ENCODE assay signal across 24 mouse cellular contexts in the genomic region with DNA sequence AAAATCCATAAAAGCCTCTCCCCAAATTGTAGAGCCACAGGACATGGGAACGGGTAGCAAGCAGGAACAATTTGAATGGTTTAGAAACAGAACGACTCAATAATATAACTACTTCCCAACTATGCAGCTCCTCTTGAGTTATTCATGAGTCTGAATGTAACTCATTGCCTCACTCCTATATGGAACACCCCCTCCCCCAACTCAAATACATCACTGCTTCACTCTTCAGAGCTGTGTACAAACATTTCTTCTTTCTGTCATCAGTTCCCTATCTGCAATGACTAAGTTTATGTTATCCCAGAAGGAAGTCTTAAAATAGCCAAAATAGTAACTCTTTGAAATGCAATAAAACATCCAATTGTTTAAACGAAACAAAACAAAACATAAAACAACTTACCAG.
"Had no signal": no experiment of that assay in that cellular context is flagged by ENCODE, and none has a peak within 500 bp of the region (broad histone marks: within the 10 kb centered on the region; RNA-seq: fewer than 3 reads in every experiment).

No protein-coding gene starts in this region.

- H3K9me3 ChIP-seq: heart, embryonic 13.5 days; heart, embryonic 15.5 days; hindbrain, embryonic 13.5 days; hindbrain, embryonic 15.5 days; kidney, embryonic 15.5 days; limb, embryonic 13.5 days; limb, embryonic 15.5 days had no signal

- H3K4me2 ChIP-seq: heart, embryonic 11.5 days; heart, embryonic 13.5 days; heart, embryonic 15.5 days; hindbrain, embryonic 13.5 days; hindbrain, embryonic 15.5 days; kidney, embryonic 15.5 days; limb, embryonic 13.5 days; limb, embryonic 15.5 days had no signal

- H3K9ac ChIP-seq: forebrain, postnatal 0 days; heart, embryonic 13.5 days; heart, embryonic 15.5 days; hindbrain, embryonic 13.5 days; hindbrain, embryonic 15.5 days; kidney, embryonic 15.5 days; limb, embryonic 13.5 days; limb, embryonic 15.5 days had no signal

- H3K27ac ChIP-seq: heart, adult 2 months; heart, embryonic 13.5 days; heart, embryonic 15.5 days; hindbrain, embryonic 13.5 days; hindbrain, embryonic 15.5 days; hindbrain, postnatal 0 days; kidney, embryonic 15.5 days; limb, embryonic 13.5 days; limb, embryonic 15.5 days had no signal

- ATAC-seq: forebrain, postnatal 0 days; hindbrain, postnatal 0 days had no signal

- DNase-seq: forebrain, postnatal 0 days; gastrocnemius, postnatal 14 days; gastrocnemius, postnatal 36 days; heart, adult 11 months; heart, adult 2 months; heart, postnatal 14 days; heart, postnatal 36 days; kidney, adult 11 months; kidney, adult 2 months; kidney, adult 9 months; kidney, postnatal 14 days; kidney, postnatal 36 days; layer of hippocampus, adult 9-11 months; layer of hippocampus, postnatal 36 days; left cerebral cortex, postnatal 4 days had no signal

- H3K4me3 ChIP-seq: heart, adult 2 months; heart, embryonic 13.5 days; heart, embryonic 15.5 days; hindbrain, embryonic 13.5 days; hindbrain, embryonic 15.5 days; kidney, embryonic 15.5 days; limb, embryonic 13.5 days; limb, embryonic 15.5 days had no signal

- H3K4me1 ChIP-seq: heart, embryonic 13.5 days; heart, embryonic 15.5 days; hindbrain, embryonic 13.5 days; hindbrain, embryonic 15.5 days; kidney, embryonic 15.5 days; limb, embryonic 13.5 days; limb, embryonic 15.5 days had no signal

- H3K27me3 ChIP-seq: heart, embryonic 13.5 days; heart, embryonic 15.5 days; hindbrain, embryonic 13.5 days; hindbrain, embryonic 15.5 days; kidney, embryonic 15.5 days; limb, embryonic 13.5 days; limb, embryonic 15.5 days had no signal

- H3K36me3 ChIP-seq: heart, embryonic 13.5 days; heart, embryonic 15.5 days; hindbrain, embryonic 13.5 days; hindbrain, embryonic 15.5 days; kidney, embryonic 15.5 days; limb, embryonic 13.5 days; limb, embryonic 15.5 days had no signal
